Mouse (Mus musculus) B cell, adult 2 months (primary cell): Measurements from ENCODE around the gene Nme9.

Source experiments
- DNase-seq, 2 experiments: peaks; one replicate each; pipeline ENCODE4 v3.0.0; 2022

Gene Nme9

DNA sequence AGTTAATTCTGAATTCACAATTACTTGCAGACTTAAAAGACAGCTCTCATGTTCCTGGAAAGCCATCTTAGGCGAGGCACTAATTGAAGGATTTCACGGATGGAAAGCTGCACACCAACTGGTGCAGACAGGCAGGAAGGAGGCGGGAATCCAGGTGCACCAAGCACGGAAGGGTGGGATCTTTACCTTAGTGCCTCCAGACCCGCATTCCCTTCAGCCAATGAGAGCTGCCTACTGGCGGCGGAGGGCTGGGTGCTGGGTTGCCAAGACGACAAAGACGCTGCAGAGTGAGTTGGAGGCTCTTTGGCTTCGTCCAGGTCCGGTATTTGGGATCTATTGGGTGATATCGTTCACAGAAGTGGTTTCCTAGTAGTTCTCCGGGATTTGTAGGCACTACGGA, at the start of gene Nme9:
Gene Nme9, plus strand, starts transcription at position 315 of the 400 bp plus-strand sequence.
- DNase-seq: no peak

DNA sequence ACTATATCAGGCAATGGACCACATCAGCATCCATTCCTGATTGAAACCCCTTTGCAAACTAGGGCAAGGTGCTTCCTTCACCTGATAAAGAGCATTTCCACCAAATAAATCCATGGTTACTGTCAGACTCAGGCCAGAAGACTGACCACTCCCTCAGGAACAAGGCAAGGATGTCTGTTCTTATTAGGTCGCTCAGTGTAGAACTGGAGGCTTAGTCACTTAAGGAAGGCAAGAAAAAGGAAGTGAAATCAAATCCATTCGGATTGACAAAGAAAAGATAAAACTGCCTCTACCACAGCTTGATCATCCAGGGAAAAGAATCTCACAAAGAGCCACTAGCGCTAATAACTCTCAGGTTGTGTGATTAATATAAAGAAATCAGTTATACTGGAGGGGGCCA, 42.0 kb upstream of the Nme9 start:
- DNase-seq: no peak

DNA sequence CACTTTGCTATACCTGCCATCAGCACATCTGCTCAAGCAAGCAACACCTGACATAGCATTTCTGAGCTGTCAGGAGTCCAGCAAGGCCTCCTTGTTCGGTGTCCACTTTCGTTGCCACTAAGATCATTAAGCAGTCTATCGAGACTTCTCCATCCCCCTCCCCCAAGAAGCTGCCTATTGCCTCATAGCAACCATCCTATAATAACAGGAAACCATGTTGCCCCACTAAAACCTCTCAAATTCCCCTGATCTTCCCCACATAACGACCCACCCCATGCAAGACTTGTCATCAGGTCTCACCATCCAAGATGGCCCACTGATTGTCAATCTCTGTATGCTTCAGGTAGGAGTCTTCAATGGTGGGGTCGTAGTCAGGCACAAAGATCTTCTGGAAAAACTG, 40.2 kb upstream of the Nme9 start:
- DNase-seq: no peak

DNA sequence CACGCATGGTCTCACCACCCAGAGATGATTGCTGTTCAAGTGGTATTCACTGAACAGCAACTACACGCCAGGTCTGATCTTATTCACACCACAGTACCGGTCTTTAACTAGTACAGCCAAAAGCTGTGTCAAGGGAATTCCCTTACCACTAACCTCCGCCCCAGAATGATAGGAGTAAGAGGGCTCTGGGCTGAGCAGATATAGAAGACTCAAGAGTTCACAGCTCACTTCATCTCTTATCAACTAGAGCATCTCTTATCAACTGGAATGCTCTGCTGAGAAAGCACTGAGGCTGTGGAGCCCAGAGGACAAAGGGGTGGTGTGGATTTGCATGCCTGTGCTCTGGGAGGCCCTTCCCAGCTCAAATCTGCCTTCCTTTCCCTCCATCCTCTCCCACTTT, 39.5 kb upstream of the Nme9 start:
- no peak for DNase-seq

DNA sequence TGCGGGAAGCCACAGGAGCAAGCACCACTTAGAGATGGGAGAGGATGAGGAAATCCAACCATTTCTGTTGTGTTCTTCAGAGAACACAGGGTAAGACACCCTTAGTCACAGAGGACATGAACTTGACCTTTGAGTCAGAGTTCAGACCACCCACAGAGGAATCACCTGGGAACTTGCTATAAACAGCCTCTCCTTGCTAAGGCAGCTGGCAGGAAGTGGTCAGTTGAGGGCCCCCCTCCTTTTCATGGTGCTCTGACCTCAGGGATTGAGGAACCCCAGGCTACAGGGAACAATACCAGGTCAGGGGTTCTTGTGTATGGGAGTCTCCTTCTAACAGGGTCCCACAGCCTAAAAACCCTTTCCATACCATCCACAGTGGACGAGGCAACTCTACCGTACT, 34.5 kb upstream of the Nme9 start:
- DNase-seq: no peak

DNA sequence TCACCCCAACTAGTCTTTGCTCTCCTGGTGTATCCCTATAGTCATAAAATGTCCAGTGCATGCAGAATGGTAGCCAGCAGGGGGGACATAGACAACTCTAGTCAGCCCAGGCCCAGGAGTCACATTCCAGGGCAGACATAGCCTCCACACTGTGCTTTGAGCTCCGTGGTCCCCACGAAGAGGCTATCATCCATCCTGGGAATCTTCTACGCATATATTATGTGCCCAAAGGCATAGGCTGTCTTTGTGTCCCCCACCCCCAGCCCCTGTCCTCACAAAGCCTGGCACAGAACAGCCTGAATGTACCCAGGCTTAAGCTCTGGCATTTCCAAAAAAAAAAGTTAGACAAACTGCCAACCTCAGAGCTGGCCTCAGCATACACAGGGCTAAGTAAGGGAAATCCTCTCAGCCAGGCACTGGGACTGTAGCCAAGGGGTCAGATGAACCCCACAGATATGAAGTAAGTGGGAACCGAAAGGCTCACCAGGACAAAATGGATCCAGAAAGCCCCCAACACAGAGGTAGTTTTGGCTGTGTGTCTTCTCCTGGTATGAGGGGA, 33.9 kb upstream of the Nme9 start:
- no peak for DNase-seq

DNA sequence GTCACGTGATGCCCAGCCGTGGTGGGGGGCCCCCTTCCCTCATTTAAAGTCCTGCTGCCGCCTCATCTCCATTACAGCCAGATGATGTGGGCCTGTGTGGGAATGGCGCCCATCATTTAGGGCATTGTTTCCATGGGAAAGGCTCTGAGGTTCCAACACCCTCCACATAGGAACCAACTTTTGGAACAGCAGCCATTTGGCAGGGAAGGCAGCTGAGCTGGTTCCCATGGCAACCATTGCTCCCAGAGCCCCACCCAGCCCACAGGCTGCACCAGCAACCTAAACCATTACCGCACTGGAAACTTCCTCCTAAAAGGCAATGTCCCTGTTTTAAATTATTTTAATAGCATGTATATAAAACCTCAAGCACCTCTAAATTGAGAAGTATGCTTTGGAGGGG, 32.9 kb upstream of the Nme9 start:
- DNase-seq: no peak

DNA sequence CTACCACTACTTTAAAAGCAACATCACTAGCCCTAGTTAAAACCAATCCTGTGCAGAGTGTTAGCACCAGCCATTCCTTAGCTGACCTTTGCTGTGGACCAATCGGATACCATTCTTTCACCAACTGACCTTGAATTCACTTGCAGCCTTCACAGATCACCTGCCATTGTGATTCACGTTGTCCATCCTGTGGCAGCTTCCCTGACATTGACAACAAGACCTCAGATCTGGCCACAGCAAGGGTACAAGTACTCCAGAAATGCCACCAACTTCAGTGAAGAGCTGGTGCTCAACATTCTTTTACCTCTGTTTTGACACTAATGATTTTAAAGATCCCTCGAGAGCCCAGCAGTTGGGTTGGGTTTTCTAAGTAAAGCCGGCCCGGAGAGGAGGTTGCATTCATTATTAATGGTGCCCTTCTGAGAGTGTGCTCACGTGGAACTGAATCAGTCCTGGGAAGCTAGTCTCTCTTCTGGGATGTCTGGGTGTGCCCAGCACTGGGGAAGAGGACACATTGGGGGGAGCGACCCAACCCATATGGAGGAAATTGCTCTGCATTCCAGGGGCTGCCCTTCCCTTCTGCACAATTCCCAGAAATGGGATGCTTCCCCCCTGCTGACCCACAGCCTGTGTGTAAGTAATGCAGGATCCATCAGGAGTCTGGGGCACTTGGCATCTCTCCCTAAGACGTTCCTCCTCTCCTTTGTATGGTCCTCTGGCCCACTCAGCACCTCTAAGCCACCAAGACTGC, 31.1 kb upstream of the Nme9 start:
- no peak for DNase-seq

DNA sequence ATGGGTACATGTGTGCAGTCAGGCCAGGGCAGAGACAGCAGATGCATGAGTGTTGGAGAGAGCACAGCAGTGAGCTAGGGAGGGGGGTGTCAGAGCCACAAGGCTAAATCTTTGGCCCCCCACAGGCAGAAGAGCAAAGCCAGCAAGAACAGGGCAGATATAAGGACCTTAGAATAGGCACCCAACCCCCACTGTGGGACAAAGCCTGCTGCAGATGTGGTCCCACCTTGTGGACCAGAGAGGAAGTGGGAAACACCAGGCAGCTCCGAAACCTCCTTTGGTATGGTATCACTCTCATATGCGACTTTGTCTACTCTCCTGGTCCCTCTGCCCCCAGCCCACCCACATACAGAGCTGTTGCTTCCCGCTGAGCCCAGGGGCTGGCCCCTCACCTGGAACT, 29.4 kb upstream of the Nme9 start:
- no peak for DNase-seq

DNA sequence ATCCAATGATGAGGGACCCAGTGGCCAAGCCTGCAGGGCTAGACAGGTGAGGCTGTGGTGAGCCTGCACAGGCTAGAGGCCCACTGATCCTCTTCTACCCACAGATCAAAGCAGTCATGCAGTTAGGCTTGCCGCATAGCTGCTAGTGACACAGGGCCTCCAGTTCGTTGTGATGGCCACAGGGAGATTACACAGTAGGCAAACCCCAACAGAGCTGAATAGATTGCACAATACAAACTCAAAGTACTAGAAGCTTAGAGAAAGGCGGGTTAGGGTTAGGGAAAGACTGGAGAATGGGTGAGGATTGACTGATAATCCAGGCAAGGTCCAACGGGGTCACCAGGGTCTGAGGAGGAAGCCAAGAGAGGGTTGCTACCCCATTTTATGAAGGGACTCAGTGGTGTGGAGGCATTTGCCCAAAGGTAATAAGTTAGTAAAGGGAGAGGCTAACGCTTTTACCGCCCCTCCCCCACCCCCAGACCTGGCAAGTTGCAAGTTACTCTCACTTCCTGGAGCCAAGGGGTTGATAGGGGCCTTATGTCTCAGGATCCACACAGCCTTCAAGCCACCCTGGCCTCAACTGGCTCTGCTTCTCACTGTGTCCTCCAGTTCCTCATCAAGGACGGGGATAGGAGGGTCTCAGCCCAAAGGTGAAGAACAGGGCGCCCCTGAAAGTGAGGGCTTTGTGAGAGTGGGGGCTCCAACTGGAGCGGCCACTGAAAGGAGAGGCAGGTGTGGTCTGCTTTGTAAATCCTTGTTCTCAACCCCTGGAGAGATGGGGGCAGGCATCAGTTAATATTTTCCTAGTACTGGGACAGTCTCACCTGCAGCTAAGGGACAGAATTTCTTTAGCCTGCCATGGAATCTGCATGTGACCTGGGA, 27.3 kb upstream of the Nme9 start:
- DNase-seq: no peak

DNA sequence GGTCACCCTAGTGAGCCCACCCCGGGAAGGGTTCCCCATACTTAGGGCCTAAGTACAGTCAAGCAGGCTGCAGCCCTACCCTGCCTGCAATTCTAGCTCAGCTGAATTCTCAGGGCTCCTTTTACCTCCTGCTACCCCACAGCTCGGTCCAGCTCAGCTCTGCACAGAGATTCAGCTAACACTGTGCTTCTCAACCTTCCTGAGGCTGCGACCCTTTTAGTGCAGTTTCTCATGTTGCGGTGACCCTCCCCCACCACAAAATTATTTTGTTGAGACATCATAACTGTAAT, 26.8 kb upstream of the Nme9 start:
- no peak for DNase-seq

DNA sequence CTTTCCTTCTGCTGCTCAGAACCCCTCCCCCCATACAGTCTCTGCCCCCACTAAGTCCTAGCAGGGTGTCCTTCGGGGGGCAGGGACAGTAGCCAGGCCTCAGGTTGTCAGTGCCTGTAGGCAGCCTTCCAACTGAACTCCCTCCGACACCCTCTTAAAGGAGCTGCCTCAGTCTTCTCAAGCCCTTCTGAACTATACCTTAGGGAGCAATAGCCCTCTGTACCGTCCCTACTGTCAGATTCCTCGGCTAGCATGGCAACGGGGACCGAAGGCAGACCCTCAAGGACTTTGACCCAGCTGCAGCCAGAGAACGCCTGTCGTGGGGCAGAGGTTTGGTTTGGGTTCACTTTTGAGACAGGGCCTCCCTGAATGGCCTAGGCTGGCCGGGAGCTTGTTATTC, 26.0 kb upstream of the Nme9 start:
- DNase-seq: no peak

DNA sequence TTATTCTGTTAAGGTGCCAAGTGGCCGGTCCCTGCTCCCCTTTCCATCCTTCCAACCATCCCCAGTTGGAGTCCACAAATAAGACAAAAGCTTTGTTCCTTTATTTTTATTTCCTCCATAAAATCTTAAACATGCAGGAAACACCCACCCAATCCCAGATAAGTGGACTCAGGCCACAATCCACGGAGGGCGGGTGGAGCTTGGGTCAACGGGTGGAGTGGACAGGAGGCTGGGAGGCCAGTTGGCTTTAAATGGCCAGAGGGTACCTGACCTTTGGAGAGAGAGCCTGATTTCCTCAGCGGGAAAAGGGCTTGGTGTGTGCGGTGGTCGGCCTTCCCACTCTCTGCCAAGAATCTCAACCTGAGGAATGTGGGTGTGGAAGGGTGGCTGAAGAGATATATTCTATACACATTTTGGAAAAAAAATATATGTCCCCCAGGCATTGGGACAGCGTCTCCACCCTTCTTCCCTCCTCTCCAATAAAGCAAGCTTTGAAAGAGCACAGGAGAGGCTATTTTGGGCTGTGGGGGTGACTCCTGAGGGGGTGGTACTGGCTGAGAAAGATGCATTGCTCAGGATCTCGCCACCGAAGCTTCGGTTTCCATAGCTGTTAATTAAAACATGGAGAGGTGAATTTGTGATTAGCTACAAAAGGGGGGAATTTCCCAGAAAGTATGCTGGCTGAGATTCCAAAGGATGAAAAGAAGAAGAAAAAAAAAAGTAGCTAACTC, 22.5 kb upstream of the Nme9 start:
- no peak for DNase-seq

DNA sequence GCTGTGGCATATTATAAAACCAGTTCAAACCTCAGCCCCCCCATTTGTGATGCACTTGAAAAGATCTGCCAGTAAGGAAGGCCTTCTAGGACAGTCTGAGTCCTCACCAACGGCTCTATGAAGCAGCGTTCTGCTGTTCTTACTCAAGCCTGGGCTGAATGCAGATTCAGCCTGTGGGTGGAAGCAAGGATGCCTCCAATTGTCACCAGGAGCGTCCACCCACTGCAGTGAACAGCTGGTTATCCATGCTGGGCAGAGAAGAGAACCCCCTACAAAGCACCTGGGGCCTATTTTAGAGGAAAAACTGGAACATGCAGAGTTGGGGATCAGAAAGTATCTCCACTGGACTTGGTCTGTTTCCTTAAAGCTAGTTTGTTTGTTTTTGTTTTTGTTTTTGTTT, 21.4 kb upstream of the Nme9 start:
- no peak for DNase-seq

DNA sequence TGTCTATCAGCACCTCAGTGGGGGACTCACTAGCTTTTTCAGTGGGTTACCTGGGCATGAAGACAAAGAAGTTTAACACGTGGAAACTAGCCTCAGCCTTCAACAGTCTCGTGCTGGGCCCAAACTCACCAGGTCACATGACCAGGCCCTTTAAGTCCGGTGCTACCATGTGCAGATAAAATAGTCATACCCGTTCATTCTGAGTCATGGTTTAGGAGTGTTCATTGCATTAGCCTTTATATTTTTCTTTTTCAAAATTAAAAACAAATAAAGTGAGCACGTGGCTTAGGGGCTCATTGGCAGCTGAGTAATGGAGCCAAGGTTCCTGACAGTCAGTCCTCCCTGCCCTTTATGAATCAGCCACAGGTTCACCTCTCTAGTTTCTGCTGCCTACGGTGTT, 20.5 kb upstream of the Nme9 start:
- no peak for DNase-seq

DNA sequence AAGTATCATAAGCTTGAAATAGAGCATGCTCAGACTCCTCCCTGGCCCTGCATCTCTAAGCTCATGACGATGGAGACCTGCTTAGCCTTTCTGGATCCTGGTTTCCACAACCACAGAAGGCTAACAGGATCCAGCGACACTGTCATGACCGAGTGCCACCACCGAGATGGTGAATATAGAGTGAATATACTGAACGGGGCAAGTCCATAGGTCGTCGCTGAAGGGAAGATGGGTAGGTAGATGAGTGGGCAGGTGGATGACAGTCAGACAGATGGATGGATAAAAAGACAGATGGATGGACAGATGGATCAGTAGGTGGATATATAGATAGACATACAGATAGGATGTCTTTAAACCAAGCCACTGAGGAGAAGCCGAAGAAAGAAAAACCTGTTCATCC, 19.9 kb upstream of the Nme9 start:
- DNase-seq: no peak

DNA sequence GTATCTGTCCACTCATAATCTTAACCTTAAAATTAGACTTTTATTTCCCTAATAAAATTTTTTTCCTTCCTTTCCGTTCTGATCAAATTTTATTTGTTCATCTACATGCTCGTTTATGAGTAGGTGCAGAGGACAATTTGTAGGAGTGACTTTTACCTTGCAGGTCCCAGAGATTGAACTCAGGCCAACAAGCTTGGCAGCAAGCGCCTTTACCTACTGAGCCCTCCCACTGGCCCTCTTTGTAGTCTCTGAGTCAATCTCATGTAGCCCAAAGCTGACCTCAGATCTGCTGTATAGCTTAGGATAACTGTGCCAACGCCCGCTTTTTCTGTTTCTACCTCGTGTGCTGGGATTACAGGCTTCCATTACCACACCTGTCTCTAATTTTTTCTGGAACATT, 19.3 kb upstream of the Nme9 start:
- no peak for DNase-seq

DNA sequence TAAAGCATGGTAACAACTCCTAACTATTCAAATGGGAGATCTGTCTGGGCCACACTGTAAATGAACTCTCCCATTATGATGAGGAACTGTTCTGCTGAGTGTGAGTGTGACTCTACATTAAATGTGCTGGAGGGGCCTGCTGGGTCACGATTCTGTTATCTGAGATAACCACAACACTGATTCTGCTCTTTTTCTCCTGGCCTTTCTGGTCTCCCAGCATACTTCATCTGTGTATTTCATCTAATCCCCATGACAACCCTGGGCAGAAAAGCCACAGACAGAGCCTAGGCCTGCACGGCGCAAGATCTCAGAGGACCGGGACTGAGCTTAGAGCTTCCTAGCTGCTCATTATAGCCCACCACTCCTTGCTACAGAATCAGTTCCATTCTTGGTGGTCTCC, 18.8 kb upstream of the Nme9 start:
- no peak for DNase-seq

DNA sequence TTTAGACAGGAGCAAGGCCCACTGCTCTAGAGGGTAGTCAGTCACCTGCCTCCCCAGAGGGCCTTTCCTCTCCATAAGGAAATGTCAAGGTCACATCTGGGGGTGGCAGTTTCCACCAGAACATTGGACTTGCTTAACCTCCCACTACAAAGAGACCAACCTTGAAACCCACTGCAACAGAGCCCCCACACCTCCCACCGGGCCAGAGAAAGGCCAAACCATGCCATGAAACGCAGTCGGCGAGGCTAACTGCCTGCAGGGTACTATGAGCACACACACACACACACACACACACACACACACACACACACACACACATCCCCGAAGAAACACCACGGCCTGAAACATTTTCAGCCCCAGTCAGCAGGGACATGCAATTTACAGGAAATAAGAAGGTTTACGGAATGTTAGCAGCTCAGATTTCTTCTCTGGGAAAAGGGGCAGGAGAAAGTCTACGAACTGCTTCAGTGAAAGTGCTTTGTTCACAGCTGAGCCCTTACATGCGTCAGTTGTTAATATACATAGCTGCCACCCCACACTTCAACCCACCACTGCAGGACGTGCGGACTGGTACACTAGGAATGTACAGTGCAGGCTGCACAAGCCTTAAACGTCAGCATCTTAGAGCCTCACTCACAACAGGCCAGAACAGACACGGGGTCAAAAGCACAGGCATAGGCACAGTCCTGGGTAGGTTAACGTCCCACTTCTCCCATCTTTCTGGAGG, 16.2 kb upstream of the Nme9 start:
- no peak for DNase-seq

DNA sequence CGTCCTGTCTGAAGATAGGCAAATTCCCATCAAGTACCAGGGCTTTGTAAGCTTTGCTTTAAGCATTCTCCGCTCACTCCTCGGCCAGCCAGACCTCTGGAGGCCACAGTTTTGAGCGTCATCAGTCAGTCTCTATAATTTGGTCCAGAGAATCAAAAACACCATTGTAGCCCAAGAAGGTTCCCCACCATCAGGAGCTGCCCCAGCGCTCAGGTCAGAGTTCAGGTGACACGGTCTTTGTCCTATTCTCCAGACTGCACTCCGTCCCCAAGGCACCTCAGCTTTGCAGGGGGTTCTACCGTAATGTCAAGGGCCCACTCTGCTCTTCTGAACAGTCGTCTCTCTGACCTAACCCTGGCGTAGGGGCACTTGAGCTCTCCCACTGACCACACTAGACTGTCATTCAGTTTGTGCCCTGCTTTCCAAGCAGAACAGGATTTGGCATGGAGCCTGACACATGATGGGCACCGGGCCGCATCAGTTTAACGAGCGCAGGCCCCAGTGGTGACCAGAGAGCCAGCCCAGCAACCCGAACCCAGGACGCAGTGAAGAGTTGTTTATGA, 15.6 kb upstream of the Nme9 start:
- no peak for DNase-seq

DNA sequence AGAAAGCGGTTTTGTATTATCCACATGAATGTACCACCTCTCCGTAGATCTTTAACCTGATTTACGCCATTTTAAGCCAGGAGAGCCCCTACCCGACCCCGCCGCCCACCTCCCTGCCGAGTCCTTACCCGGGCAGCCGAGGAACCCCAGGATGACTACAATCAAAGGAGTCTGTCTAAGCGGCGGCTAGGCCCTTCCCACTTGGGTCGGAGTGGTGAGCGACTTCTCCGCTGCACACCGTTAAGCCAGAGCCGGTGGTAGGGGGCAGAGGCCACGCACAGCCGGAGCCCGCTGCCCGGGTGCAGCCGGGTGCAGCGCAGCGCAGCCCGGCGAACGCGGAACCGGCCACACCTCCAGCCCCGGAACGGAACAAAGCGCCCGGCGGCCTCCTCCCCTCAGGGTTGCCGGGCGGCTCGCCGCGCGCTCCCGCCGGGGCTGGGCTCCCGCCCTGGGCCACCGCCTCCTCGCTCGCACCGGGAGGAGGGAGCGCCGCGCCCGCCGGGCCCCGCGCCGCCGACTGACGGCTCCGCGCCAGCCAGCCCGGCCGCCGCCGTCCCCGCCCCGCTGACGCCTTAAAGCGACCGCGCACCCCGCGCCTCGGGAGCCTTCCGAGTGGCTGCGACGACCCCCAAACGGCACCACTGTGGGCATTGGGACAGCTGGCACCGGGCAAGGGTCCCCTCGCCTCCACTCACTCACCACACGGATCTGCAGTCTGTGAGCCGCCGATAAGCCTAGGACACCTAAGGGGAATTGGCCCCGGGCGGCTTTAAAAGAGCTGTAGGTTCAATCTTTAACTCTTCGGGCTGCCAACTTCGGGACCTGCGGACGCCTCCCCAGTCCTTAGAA, 14.9 kb upstream of the Nme9 start:
- no peak for DNase-seq
